Mouse (Mus musculus): ENCODE measurements around the gene Cfap61. TPM values are rescaled to one million over a fixed set of nuclear protein-coding genes. Genes with fewer than 3 reads are reported as not detected.

The Cfap61 gene
- total RNA-seq, 2 experiments from 2014 or later, result not detected

GRCm38 (mm10) chr2:145997956-145998525 is 63.5 kb downstream of the Cfap61 start:
- ATAC-seq (replicated peaks; ENCODE audit: low FRiP score, poor library complexity, severe bottlenecking), result no peak

- ATAC-seq (replicated peaks; ENCODE audit: low FRiP score, poor library complexity, severe bottlenecking), result no peak
Observed at GRCm38 (mm10) chr2:146008801-146009200, 74.2 kb downstream of the Cfap61 start.

GRCm38 (mm10) chr2:146009596-146010349 is 75.2 kb downstream of the Cfap61 start:
- no peak for ATAC-seq (replicated peaks; ENCODE audit: low FRiP score, poor library complexity, severe bottlenecking)

DNA sequence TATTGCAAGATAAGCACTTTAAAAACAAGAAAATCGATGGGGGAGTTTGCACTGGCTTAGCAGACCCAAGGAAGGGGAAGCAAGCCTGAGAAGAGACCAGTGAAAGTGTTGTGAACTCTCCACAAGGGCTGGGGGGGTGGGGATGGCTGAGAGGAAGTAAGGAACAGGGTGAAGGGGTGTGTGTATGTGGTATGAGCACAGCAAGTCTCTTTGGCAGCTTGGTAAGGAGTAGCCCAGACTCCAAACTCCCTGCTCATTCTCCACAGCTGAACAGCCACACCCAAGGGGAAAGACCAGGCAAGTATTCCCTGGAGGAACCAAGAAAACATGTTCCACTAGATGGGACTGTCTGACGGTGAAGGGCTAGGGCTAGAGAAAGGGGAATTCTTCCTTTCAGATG is 76.2 kb downstream of the Cfap61 start:
- ATAC-seq (replicated peaks; ENCODE audit: low FRiP score, poor library complexity, severe bottlenecking), result no peak

GRCm38 (mm10) chr2:146015341-146016186 is 81.0 kb downstream of the Cfap61 start:
- ATAC-seq (replicated peaks; ENCODE audit: low FRiP score, poor library complexity, severe bottlenecking), result no peak

GRCm38 (mm10) chr2:146022846-146023245 is 88.3 kb downstream of the Cfap61 start:
- ATAC-seq (replicated peaks; ENCODE audit: low FRiP score, poor library complexity, severe bottlenecking), result no peak

- no peak for ATAC-seq (replicated peaks; ENCODE audit: low FRiP score, poor library complexity, severe bottlenecking)
Observed at GRCm38 (mm10) chr2:146043640-146044039, 109.1 kb downstream of the Cfap61 start.

DNA sequence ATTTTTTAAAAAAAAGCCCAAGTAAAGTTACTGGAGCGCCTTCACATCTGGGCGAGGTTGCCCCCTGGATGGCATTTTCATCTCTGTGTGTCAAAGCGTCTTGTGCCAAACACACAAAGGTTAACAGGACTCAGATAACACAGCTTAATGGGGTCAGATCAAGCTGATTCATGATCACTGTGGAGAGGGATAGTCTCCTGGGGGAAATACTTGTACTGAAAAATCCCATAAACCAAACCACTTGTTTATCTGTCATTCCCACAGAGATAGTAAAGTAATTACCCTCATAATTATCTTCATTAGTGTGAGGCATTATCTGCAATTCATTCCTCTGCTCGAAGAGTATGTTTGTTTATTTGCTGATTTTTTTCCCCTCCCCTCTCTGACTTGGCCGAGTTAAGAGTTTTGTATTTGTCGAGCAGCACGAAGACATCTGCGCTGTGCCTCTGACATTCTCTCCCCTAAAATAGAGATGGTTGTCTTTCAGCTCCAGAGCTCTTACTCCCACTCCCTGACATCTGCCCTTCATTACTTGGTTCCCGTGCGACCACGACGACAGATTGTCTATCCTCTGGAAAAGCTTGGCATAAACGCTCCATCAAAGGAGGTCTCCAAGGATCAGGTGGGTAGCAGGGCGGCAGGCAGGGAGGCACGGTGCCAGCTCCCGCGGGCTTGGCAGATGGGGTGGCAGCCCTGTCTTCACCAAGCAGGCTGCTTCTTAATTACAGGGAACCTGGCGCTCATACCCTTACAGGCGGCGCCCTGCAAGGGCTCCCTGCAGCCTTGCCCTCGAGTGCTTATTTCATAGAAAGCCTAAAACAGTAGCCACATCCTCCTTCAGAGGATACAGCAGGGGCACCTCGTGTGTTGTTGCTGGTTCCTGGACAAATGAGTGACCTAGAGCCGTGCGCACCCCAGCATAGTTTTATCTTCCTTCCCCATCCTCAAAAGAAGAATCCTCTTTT is 110.6 kb downstream of the Cfap61 start:
- ATAC-seq (replicated peaks; ENCODE audit: low FRiP score, poor library complexity, severe bottlenecking), result no peak

DNA sequence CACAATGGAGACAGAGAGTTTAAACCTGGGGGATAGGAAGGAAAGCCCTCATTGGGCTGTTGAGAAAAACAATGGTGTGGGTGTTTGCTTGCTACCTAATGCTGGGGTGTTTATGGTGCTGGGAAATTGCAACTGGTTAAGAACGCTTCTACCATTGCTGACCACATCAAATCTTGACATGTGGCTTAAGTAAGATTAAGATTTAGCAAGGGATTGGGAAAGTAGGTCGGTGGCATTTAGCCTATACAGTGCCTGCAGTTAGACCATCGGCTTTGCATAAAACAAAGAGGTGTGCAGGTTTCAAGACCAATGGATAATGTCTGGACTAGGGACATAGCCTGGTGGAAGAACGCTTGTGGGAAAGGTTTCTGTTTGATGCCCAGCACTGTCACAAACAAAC is 113.1 kb downstream of the Cfap61 start:
- no peak for ATAC-seq (replicated peaks; ENCODE audit: low FRiP score, poor library complexity, severe bottlenecking)

DNA sequence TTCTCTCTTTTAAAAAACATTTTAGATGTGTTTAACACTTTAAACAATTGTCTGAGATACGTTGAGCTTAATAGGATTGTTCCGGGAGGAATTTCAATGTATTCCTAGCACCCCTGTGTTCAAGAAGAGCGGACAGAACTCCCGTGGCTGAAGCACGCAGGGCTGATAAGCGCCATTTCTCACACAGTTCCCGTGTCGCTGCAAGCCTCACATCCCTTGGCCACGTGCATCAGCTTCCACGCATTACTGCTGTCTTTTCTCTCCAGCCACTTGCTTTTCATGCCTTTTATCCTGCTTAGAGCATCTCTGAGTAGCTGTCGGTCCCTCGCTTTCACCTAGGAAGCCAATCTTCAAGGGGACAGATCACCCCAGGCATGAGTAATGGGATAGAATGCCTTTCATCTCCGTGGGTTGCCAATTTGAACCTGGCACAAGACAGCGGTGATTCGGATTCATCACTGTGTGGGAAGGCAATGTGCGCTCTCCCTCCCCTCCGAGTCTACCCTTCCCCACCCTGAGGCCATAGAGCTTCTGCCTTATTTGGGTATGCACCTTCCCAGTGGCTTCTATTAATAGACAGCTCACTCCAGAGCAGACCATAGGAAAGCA is 113.7 kb downstream of the Cfap61 start:
- ATAC-seq (replicated peaks; ENCODE audit: low FRiP score, poor library complexity, severe bottlenecking), result no peak

DNA sequence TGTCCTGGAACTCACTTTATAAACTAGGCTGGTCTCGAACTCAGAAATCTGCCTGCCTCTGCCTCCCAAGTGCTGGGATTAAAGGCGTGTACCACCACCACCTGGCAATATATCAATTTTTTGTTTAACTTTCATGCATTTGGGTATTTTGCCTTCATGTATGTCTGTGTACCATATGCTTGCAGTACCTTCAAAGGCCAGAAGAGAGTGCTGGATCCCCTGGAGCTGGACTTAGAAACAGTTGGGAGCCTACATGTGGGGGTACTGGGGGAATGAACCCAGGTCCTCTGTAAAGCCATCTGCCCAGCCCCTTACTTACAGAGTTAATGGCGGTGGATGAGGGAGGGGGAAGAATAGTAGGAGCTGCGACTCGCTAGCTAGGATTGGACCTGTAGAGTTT is 114.8 kb downstream of the Cfap61 start:
- ATAC-seq (replicated peaks; ENCODE audit: low FRiP score, poor library complexity, severe bottlenecking), result no peak

GRCm38 (mm10) chr2:146050069-146050468 is 115.5 kb downstream of the Cfap61 start:
- ATAC-seq (replicated peaks; ENCODE audit: low FRiP score, poor library complexity, severe bottlenecking), result no peak

- ATAC-seq (replicated peaks; ENCODE audit: low FRiP score, poor library complexity, severe bottlenecking), result no peak
Observed at GRCm38 (mm10) chr2:146051334-146051733, 116.8 kb downstream of the Cfap61 start.

GRCm38 (mm10) chr2:146057123-146057522 is 122.5 kb downstream of the Cfap61 start:
- no peak for ATAC-seq (replicated peaks; ENCODE audit: low FRiP score, poor library complexity, severe bottlenecking)

DNA sequence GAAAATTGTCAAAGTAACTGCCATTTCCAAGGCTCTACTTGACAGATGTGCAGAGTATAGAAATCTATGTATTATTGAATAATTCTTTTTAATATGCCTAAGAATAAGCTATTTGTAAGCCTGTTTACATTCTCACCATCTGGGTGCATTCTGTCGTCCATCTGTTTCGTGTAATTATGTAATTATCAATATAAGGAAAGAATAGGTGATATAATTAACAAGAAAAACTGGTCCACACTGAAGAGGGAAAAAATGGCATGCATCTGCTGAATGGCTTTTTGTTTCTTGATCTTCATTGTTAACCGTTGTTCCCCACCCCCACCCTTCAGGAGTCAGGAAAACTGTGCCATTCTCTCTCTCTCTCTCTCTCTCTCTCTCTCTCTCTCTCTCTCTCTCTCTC is 124.2 kb downstream of the Cfap61 start:
- no peak for ATAC-seq (replicated peaks; ENCODE audit: low FRiP score, poor library complexity, severe bottlenecking)

DNA sequence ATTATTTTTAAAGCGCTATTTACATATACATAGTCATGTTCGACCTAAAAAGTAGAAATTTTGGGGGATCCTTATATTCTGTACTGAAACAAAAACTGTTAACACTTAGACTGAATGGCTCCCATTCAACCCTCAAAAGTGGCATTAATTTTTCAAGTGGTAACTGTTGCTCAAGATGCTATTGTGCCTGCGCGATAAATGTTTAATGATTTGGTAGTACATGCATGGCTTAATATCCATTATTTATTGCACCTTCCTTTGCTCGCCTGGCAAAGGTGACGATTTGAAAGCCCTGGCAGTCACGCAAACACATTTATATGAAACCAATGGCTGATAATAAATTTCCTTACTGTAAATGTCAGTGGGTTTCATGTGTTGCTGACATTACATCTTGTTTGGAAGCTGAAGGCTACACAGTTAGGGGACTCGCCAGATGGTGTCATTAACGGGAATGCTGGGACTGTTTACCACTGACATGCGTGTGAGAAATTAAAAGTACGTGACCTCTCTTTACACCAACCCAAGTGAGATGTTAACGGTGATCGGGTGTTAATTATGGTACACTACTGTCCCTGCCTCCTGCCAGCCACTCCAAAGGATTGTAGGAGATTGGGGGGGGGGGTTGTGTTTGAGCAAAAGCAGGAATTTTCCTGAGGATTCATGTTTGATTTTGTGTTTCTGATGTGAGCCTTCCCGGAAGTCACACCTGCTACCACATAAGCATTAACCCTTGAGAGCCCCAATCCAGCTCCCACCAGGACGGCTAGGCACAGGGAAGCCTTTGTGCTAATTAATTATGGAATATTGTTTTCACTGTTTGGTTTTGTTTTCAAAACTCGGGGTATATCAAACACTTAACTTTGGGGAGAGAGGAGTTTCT is 127.1 kb downstream of the Cfap61 start:
- no peak for ATAC-seq (replicated peaks; ENCODE audit: low FRiP score, poor library complexity, severe bottlenecking)

DNA sequence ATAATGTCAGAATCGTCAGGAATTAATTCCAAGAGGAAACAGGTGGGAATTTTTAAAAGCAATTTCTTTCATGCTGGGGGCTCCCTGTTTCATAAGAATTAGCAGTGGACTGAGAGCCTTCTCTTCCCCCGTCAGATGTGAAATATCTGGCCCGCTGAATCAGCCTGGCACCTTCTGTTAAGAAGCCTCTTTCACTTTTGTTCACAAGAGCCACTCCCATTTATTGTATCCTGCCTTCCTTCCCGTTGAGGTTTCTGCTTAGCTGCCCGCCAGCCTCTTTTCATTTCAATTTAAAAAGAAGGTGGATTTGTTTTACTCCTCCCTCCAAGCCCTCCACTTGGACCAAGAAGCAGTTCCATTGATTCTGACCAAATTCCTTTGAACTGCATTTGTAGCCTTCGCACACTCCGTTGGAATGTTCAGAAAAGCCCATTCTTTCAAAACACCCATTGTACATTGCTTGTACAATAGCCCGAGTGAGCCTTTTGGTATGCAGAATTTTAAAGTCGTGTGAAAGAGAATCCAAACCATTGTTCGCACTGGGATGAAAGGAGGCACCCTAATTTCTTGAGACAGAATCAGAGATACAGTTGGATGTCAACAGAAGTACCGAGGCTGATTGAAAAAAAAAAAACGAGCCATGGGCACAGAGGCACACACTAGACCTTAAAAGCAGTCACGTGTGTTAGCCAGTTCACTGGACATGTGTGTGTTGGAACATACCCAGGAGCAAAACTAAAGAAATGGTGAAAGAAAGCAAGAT is 127.9 kb downstream of the Cfap61 start:
- ATAC-seq (replicated peaks; ENCODE audit: low FRiP score, poor library complexity, severe bottlenecking), result no peak

Measured in erythroid progenitor cell, adult 5-6 weeks (primary cell).